Mouse (Mus musculus) adipocyte (in vitro differentiated cells): ENCODE measurements around the gene Skida1.

Experiments
- DNase-seq: peaks from one replicate; pipeline ENCODE4 v3.0.0-alpha.2; 2016; ENCODE audit warnings: low spot score

Gene Skida1

DNA sequence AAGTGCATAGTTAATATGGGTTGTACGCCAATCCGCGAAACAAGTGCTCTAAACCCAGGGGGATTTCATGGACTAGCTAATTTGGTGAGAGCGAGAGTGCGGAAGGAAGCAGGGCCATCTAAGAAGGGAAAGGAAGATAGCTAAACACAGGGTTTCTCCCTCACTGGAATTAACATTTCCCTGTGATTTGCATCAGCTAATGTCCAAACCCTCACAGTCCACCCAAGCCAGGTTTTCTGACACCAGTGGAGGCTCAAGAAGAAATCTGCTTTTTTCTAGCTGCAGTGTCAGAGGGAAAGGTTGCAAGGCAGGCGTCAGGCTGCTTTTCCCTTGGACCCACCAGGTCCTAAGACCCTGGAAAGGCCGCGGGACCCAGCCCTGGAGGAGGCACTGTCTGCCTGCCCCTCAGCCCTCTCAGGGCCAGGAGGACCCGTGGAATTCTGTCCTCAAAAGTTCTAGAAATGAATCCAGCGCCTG lies 9.9 kb downstream of the Skida1 start:
- no peak for DNase-seq

DNA sequence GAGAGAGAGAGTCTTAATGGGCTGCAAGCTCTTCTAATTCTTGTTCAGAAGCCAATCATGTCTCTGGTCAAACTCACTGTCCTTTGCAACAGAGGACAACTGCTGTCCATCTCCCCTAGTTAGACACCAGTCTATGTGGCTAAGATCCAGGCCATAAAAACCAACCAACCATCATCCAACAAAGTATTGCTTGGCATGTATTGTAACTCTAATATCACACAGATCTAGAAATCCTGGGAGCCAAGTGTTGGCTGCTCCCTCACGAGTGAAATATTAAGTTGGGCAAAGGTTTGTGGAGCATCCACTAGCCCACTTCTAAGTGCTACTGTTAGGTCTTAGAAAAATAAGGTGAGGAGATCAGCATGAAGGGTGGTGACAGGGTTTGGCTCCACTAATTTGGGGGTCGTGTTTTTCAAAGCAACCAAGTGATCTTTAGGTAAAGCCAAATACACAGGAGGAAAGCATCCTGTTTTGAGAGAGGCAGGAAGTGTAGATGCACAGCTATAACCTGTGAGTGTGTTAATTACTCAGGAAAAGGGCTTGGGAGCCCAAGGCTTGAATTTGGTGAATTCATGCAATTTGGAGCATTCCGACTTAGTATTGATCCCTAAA lies 10.6 kb downstream of the Skida1 start:
- DNase-seq = no peak

DNA sequence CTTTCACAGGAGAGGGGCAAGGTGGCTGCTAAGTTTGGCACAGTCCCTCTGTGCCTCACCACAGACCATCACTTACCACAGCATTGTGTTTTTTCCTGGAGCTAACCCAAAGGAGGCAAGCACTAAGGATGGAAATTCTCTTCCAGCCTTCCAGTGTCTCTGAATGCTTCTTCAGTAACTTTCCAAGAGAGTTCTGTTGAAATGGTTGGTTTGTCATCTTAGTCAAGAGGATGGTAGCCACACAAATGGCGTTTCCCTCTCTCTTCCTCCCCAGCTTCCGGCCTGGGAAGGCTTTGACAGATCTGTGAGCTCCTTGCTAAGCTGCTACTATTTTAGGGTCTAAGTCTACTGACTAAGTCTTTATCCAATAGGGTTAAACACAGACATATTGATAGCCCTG lies 11.4 kb downstream of the Skida1 start, which contains the start of gene A930004D18Rik:
TSS of gene A930004D18Rik (minus strand) at position 247 of the 400 bp plus-strand sequence.
- no peak for DNase-seq

DNA sequence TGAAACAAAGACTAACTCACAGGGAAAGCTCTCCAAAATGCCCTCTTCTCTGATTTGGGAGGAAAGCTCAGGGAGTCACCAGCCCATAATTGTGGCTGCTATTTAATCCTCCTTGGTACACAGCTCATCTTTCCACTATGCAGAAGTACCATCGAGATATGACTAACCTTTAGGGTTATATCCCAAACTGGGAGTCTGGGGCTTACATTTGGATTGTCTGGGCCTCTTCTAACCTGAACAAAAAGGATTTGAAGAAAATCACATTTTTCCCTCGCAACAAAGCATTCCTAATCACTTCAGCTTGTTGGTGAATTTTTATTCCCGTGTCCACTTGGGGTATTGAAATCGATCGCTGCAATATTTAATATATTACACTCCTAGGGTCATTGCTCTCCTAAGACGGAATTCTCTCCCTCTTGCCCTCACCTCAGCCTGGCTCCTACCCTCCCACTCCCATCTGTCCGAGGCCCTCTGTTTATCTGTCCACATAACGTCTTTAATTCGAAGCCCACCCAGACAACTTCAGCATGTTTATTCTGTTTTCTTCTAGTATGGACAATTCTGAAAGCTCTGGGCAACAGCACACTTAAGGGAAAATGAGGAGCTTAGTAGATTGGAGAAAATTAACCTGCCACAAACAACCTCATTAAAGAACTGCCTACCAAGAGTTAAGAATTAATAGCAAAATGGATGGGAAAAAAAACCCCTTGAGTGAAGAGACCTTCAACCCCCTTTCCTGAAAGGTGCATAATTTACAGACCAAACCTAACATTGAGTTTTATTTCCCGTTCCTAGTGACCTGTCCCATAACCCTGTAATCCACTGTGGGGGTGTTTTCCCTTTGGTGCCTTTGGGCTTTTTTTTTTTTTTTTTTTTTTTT lies 14.2 kb downstream of the Skida1 start:
- DNase-seq = no peak

DNA sequence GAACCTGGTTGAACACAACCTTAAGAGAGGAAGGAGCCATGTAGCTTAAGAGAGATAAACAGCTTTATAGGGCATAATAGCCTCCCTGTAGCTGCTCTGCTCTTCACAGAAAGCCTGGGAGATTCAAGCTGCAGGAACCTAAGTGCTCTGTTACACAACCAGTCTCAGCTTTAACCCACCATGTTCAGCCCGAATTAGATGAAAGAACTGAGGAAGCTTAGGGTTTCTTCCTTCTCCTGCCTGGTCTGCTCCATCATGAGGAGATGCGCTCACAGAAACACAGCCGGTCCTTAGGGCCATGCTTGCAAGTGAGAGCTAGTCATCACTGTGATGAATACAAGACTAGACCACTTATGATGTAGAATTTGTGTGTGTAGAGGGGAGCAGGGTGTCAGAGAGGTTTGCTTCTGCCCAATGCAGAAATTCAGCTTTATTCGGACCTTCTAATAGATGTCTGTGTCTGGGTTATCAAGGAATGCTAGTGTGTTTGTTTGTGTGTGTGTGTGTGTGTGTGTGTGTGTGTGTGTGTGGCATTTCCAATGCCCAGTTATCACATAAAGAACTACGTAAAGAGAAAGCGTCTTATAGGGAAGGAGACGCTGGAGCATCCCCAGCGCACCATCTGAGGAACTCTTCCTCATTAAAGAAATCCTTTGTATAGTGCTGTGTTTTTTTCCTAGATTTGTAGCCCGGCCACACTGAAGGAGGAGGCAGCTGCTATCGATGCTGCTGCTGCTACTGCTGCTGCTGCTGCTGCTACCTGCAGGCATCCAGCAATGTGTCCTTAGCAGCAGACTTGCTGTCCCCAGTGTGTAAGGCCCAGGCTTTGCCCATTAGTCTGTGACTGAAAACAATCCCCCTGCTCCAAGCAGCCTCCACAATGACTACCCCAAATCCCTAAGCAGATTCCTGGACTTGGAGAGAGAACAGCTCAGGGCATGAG lies 15.4 kb downstream of the Skida1 start:
- no peak for DNase-seq

DNA sequence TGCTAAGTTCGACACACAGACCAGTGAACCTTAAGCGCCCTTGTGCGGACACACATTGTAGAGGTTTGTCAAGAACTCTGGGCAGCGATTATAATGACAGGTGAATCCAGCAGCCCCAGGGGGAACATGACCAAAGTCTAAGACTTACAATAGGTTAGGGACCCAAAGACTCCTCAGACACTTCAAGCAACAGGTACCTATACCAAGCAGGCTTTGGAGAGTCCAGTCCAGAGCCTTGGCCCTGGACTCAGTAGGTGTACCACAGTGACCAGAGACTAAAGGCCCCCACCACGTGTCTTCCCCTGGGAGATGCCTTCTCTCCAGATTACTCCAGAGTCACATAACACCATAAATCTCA lies 16.3 kb downstream of the Skida1 start:
- no peak for DNase-seq

DNA sequence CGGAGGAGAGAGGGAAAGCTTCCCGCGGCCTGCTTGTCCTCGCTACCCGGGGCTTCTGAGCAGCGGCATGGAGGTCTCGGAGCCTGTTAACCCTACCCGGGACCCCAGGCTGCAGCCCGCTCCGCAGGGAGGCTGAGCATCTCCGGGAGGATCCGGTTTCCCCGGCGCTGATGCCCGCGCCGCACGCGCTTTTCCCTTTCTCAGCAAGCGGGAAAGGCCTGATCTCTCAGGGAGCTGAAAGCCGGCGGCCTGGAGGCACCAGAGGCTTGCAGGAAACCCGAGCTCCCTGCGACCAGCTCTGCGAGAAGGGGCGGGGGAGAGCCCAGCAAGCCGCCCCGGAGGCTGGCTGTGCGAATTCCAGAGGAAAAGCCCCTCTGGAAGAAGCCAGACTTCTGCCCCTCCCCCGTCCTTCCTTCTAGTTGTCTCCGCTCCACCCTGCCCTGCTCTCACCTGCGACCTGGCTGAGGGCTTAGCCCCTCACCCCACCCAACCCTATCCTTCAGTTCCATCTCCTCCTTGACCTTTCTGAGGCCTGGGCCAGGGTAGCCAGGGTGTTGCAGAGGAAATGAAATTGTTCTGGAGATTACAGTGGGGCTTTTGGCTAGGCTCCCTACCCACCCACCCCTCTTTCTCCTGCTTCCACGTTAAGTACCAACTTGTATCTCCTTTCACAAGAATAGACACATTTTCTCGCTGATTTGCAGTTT lies 16.9 kb downstream of the Skida1 start:
- DNase-seq = no peak

DNA sequence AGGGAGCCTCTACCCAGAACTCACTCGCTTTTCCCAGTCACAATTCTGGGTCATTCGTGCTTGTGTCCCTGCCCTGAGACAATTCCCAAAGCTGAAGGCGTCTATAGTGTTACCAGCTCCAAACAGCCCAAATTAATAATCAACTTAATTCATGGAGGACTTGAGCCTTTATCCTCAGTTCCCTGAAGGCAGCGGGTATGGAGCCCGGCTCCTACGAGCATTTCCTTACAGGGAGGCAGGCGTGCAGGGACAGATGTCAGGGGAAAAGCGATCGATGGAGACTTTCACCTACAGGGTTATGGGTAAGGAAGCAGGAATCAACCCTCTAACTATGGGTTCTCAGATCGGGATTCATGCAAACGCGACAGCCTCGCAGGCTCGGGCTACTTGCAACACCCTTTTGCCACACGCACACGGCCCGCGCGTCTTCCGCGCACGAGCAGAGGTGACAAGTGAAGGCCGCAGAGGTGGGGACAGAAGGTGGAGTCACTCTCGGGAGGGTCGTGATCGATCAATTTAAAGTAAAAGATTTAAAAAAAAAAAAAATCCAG lies 17.5 kb downstream of the Skida1 start:
- no peak for DNase-seq

DNA sequence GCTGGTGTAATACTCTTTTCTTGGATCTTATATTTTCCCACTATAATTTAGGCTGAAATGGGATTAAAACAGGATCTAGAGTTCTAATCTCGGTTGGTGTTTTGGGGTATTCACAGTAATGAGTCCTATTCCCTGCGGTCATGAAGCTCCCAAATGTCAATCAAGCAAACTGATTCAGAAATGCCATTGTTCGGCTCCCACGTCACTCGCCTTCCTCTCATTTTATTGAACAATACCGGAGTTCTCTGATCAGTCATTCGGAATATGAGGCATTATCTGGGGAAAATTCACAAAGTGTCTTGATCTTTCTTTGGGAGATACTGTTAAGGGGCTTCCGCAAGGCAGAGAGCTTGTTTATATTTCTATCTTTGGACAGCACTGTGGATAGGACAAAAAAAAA lies 18.3 kb downstream of the Skida1 start:
- DNase-seq = no peak

DNA sequence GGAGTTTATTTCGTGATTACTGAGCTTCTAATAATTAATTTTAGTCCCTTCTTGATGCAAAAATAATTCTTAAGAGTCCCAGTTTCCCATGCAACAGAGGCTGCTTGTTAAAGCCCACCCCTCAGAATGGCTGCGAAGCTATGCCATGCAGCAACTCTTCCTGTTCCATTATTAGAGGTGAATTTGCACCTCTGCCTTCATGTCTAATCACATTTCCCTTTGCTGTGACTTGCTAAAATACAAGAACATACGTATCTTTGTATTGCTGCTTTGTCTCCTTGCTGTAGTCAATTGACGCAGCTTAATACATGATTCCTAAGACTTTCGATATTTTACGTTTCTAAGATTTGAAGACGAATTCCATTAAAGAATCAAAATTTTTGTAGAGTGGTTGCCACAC lies 19.2 kb downstream of the Skida1 start:
- DNase-seq = no peak

DNA sequence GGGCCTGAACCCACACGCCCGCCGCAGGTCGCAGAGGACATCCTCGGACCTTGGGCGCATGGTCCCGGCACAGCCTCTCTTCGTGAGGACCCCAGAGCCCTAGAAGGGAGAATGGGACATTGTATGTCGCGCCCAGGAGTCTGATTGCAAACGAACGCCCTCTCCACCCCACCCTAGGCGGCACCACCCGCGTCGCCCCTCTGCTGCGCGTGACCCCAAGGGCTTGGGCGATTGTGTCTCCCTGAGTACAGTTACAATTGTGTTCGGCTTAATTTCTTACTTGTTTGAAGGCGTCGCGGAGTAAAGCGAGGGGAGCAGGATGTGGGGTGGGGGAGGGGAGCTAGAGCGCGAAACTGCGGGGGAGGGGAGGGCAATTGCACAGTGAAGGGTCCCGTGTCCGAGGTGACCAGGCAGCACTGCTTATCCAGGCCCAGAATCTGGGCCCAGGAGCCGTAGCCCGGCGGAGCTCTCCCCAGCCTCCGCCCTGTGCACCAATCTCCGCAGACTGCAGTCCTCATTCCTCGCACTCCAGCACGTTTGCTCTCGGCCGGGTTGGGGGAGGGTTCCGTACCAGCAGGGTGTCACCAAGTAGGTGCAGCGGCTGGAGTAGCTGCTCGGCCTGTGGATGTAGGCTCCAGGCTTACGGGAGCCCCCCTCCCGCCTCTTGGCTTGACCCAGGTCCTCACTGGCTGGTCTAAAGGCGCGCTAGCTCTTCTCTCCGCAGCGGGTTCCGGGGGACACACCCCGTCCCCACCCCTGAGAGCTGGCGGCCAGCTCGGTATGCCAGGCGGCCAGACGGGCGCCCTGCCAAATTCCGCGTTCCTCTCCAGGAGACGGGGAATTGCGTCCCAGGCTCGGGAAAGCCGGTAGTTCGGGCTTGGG lies 20.5 kb downstream of the Skida1 start:
- peak; percentile 84 for DNase-seq

DNA sequence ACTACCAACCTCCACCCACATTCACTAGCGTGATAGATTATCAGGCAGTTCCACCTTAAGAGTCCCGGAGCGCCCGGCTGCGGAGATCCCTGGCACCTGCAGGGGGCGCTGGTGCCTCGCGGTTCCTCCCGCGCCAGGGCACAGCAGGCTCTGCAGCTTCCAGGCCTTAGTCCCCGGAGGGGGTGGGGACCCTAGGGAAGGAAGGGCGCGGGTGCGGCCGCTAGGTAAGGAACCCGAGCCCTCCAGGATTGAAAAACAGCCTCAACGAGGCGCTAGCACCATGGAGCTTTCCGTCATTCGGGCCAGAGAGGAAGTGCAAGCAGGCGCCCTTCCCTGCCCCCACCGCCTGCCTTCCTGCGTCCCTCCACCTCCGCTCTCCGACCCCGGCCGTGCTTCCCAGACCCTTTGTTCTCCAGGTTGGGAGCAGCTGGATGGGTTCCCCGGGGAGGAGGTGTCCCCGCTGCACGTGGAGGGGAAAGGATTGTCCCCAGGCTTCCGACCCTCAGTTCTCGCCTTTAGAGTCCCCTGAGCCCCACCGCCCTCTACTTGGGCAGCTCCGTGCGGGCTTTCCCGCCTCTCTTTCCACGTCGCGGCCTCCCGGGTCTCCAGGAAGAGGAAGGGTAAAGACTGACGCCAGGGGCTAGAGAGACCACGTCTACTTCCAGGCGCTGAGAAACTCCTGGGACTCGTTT lies 21.3 kb downstream of the Skida1 start:
- DNase-seq = peak; percentile 87

DNA sequence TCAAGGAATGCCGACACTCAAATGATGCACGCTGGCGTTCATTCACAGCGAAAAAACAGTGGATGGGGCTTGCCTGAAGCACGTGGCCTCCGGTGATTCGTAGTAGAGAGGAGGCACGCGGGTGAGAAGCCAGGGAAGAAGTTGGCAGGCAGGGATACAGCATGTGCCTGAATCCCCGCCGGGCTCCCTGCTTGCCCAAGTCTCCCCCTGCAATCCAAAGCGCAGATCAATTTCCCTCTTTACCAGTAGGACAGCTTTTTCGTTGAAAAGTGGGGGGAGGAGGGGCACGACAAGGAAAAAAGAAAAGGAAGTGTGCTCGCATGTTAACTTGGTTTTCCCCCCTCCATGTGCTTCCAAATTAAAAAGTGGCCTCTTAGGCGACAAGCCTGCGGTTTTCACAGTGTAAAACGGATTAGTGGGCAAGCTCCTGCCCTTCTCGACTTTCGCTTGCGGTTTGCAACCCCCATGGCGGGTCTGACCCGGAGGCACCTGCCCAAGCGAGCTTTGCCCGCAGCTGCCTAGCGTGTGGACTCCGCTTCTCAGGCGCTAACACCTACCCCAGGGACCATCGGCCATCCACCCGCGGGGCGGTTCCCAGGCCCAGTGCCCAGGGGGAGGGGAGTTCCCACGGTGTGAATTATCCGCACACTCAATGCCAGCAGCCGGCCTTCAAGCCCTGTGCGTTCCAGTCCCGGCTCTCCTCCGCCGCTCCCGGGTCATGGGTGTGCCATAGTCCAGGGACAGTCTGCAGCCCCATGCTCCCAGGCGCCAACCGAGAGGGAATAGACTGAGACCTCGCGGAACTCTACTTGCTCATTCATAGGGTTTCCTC lies 22.5 kb downstream of the Skida1 start:
- DNase-seq = no peak

DNA sequence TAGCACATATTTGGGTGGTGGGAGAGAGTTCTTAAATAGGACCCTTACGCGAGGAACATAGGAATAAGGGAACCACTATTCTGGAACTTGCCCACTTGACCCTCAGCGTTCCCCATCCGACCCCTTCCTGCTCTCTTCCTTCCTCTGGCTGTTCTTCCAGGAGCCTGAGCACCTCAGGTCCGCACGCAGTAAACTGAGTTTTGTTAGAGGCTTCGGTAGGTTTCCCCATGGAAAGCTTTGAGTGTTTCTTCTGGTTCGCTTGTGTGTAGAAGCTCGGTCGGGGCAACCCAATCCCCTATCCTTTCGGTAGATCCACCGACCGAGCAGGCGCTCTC lies 23.1 kb downstream of the Skida1 start:
- DNase-seq = no peak

DNA sequence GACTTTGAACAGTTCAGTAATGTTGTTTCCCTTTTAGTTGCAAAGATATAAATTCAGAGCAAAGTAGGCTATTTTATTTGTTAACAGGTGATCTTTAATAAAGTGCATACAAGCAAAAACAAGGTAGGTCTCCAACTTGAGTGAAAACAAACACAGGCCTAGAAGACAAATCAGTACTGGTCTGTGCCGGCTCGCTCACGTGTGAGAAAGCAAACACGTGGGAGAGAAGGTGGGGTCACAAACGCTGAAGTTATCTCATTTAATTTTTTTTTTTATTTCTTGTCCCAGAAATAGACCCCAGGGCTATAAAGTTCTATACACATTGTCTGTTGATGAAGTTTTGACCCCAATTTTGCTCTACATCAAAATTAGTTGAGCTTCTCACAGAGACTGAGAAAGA lies 23.7 kb downstream of the Skida1 start:
- no peak for DNase-seq

DNA sequence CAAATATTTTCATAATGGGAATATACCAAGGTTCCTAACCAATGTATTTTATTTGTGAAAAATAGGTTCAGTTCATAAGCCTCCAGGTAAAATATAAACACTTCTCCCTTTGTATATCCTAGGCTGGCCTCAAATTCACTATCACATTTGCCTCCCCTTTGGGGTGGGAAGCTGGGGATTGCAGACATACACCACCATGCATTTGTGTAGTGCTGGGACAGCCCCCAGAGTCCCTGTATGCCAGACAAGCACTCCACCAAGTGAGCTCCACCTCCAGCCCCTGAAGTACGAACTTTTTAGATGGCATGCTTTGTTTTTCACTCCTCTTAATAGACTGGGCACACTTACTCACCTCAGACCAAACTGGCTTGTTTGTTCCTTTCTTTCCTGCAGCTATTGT lies 26.0 kb downstream of the Skida1 start:
- DNase-seq = no peak

DNA sequence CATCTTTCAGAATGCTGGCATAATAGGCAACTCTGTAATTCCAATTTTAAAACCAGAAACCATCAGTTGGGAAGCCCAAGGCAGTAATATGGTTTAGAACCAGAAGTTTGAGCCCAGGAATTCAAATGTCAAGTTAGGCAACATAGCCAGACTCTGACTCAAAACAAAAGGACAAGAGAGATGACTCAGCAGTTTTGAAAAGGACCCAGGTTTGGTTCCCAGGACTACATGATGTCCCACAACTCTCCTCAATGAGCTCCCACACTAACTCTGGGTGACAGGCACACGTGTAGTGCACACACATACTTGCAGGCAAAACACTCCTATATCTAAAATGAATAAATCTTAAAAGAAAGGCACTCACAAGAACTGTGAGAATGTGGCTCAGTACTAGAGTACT lies 29.7 kb downstream of the Skida1 start:
- no peak for DNase-seq

DNA sequence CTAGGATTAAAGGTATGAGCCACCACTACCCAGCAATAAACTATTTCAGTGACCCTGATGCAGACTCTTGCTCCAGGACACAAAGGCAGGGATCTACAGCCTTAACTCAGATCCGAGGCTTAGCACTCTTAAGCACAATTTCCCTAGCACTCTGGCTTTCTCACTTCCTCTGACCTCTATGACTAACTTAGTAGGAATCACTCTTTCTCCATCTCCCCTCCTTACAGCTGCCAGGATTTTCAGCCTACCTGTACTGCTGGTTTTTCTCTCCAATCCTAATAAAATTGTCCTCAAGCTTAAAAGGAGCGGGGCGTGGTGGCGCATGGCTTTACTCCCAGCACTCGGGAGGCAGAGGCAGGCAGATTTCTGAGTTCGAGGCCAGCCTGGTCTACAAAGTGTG lies 31.5 kb downstream of the Skida1 start:
- no peak for DNase-seq

DNA sequence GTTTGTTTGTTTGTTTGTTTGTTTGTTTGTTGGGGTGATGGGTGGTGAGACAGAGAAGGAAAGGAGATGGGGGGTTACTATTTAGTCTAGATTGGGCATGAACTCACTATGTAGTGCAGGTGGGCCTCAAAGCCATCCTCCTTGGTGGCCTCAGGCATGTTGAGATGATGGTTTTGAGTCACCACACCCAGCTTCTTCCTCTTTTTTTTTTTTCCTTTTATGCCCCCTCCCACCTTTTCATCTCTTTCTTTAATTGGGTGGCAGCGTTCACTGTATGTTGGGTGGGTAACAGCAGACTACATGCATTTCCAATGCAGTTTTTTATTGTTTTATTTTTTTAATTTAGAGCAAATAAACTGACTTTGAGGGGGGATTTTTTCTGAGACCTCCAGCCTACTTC lies 32.2 kb downstream of the Skida1 start:
- no peak for DNase-seq
